Mouse (Mus musculus) midbrain, embryonic 16.5 days (tissue): ENCODE measurements around the gene Ssh3. TPM values are rescaled to one million over a fixed set of nuclear protein-coding genes. Genes with fewer than 3 reads are reported as not detected.

Experiments used
- ATAC-seq: fragments of 200-750 bp; cut with Nextera tagmentation; 2 replicates; pipeline ENCODE4 v1.8.0; 2017; ENCODE audit warnings: moderate TSS enrichment
- H3K27ac ChIP-seq: fragments of 300-500 bp; sonication (generic); 2 replicates; pipeline ENCODE4 v1.5.1; 2014; ENCODE audit warnings: mild to moderate bottlenecking, low read length, mixed read lengths
- H3K27me3 ChIP-seq: fragments of 300-500 bp; sonication (generic); 2 replicates; pipeline ENCODE4 v1.6.1; 2014; ENCODE audit warnings: low read depth, low read length, mixed read lengths; ENCODE audit not compliant: control insufficient read depth, insufficient read depth
- H3K36me3 ChIP-seq: fragments of 300-500 bp; sonication (generic); 2 replicates; pipeline ENCODE4 v1.6.1; 2014; ENCODE audit warnings: mild to moderate bottlenecking, low read length, moderate library complexity, mixed read lengths; ENCODE audit not compliant: control insufficient read depth, insufficient read depth
- H3K4me1 ChIP-seq: fragments of 300-500 bp; sonication (generic); 2 replicates; pipeline ENCODE4 v1.6.1; 2014; ENCODE audit warnings: mild to moderate bottlenecking, low read length, mixed read lengths; ENCODE audit not compliant: control insufficient read depth, insufficient read depth
- H3K4me2 ChIP-seq: fragments of 300-500 bp; sonication (generic); 2 replicates; pipeline ENCODE4 v1.6.1; 2014; ENCODE audit warnings: mild to moderate bottlenecking, low read length, mixed read lengths
- H3K4me3 ChIP-seq: fragments of 300-500 bp; sonication (generic); 2 replicates; pipeline ENCODE4 v1.5.1; 2014; ENCODE audit warnings: low read depth, mild to moderate bottlenecking, low read length, moderate library complexity, mixed read lengths
- H3K9ac ChIP-seq: fragments of 300-500 bp; sonication (generic); 2 replicates; pipeline ENCODE4 v1.6.1; 2014; ENCODE audit warnings: low read depth, low read length, mixed read lengths
- H3K9me3 ChIP-seq: fragments of 300-500 bp; sonication (generic); replicated peaks from 2 replicates; pipeline ENCODE4 v1.6.1; 2014; ENCODE audit warnings: mild to moderate bottlenecking, low read length, mixed read lengths; ENCODE audit not compliant: control insufficient read depth, poor library complexity, severe bottlenecking
- WGBS: fragments of 180-500 bp; shearing (Covaris S2); extraction: QIAGEN DNeasy Blood & Tissue Kit; methylation state at CpG from one replicate; pipeline ENCODE4 v1.1.7; 2014; 5-methylcytosine and 5-hydroxymethylcytosine counted together
- polyA plus RNA-seq: library from polyadenylated mRNA; unstranded; fragments of >200 nt; fragmentation: Nextera tagmentation; extraction: Ambion mirVana; gene quantifications from 2 replicates; pipeline ENCODE4 v1.2.1, GENCODE M21; 2015

Ssh3 gene
- polyA plus RNA-seq, 1 experiment from 2014 or later = 19.6 TPM

GRCm38 (mm10) chr19:4234548-4234947 is 34.4 kb downstream of the Ssh3 start:
- H3K4me2 ChIP-seq = no peak overlapping the region
- H3K36me3 ChIP-seq = no peaks in the 10 kb centered on the region
- H3K4me1 ChIP-seq = peaks cover 11% of the 10 kb centered on the region
- no peaks in the 10 kb centered on the region for H3K9me3 ChIP-seq
- H3K9ac ChIP-seq = no peak overlapping the region
- H3K27ac ChIP-seq = no peak overlapping the region
- 70% methylated on average over 4 of the region's 4 CpGs for WGBS
- peaks cover 5% of the 10 kb centered on the region; the same call in 1 of the 2 replicates for H3K27me3 ChIP-seq
- no peak overlapping the region for H3K4me3 ChIP-seq
- ATAC-seq = no peak

- Histone ChIP-seq H3K27me3 (peaks cover 5% of the 10 kb centered on the region; the same call in 1 of the 2 replicates), H3K9ac (peak overlapping the region; percentile 75; the same call in 1 of the 2 replicates), H3K9me3 (no peaks in the 10 kb centered on the region), H3K4me1 (peaks cover 11% of the 10 kb centered on the region), H3K27ac (no peak overlapping the region), H3K4me2 (peak overlapping the region; percentile 83), H3K4me3 (no peak overlapping the region; the same call in 1 of the 2 replicates), H3K36me3 (no peaks in the 10 kb centered on the region)
- 80% methylated on average over 7 of the region's 7 CpGs for WGBS
- no peak for ATAC-seq
Observed at GRCm38 (mm10) chr19:4232651-4233050, 36.3 kb downstream of the Ssh3 start.

GRCm38 (mm10) chr19:4232186-4232572 is 36.8 kb downstream of the Ssh3 start:
- Histone ChIP-seq H3K4me1 (peaks cover 11% of the 10 kb centered on the region), H3K27me3 (peaks cover 5% of the 10 kb centered on the region; the same call in 1 of the 2 replicates), H3K9me3 (no peaks in the 10 kb centered on the region), H3K4me3 (peak overlapping the region; percentile 64), H3K27ac (peak overlapping the region; percentile 76; the same call in 1 of the 2 replicates), H3K4me2 (peak overlapping the region; percentile 83), H3K9ac (peak overlapping the region; percentile 75), H3K36me3 (no peaks in the 10 kb centered on the region)
- WGBS = 24% methylated on average over 2 of the region's 2 CpGs
- ATAC-seq = peak; percentile 37; the same call in 1 of the 2 replicates

GRCm38 (mm10) chr19:4231253-4232185 is 37.5 kb downstream of the Ssh3 start, which contains the start of gene Pold4:
Gene Pold4, plus strand, starts transcription at chr19:4231899.
- no peaks in the 10 kb centered on the region for H3K36me3 ChIP-seq
- WGBS = 10% methylated on average over 26 of the region's 26 CpGs
- peak within 1 kb of the TSS; percentile 64 for H3K4me3 ChIP-seq
- H3K27me3 ChIP-seq = peaks cover 5% of the 10 kb centered on the region; the same call in 1 of the 2 replicates
- H3K4me2 ChIP-seq = peak within 1 kb of the TSS; percentile 83
- peaks cover 11% of the 10 kb centered on the region for H3K4me1 ChIP-seq
- ATAC-seq = peak; percentile 92
- H3K9me3 ChIP-seq = no peaks in the 10 kb centered on the region
- peak within 1 kb of the TSS; percentile 76 for H3K27ac ChIP-seq
- peak within 1 kb of the TSS; percentile 75 for H3K9ac ChIP-seq

GRCm38 (mm10) chr19:4230415-4230814 is 38.6 kb downstream of the Ssh3 start:
- Histone ChIP-seq H3K9me3 (no peaks in the 10 kb centered on the region), H3K36me3 (no peaks in the 10 kb centered on the region), H3K27me3 (peaks cover 5% of the 10 kb centered on the region; the same call in 1 of the 2 replicates), H3K4me3 (no peak overlapping the region), H3K4me2 (no peak overlapping the region), H3K27ac (no peak overlapping the region), H3K9ac (no peak overlapping the region), H3K4me1 (peaks cover 11% of the 10 kb centered on the region)
- 79% methylated on average over 8 of the region's 8 CpGs for WGBS
- no peak for ATAC-seq

GRCm38 (mm10) chr19:4229451-4230076 is 39.4 kb downstream of the Ssh3 start:
- Histone ChIP-seq H3K27ac (no peak overlapping the region), H3K4me3 (no peak overlapping the region), H3K4me2 (no peak overlapping the region), H3K36me3 (no peaks in the 10 kb centered on the region), H3K9me3 (no peaks in the 10 kb centered on the region), H3K9ac (0 out of 2 replicates have a peak overlapping the region, but pooled peaks have one; percentile 20), H3K27me3 (peaks cover 5% of the 10 kb centered on the region; the same call in 1 of the 2 replicates), H3K4me1 (peaks cover 11% of the 10 kb centered on the region)
- no peak for ATAC-seq
- WGBS = 34% methylated on average over 9 of the region's 9 CpGs

GRCm38 (mm10) chr19:4228891-4229290 is 40.1 kb downstream of the Ssh3 start:
- Histone ChIP-seq H3K4me2 (no peak overlapping the region), H3K9ac (no peak overlapping the region), H3K4me3 (no peak overlapping the region), H3K36me3 (no peaks in the 10 kb centered on the region), H3K27ac (no peak overlapping the region), H3K4me1 (peaks cover 11% of the 10 kb centered on the region), H3K27me3 (peaks cover 5% of the 10 kb centered on the region; the same call in 1 of the 2 replicates), H3K9me3 (no peaks in the 10 kb centered on the region)
- no peak for ATAC-seq
- 71% methylated on average over 4 of the region's 4 CpGs for WGBS

GRCm38 (mm10) chr19:4227894-4228678 is 40.9 kb downstream of the Ssh3 start:
- H3K27ac ChIP-seq = no peak overlapping the region
- peaks cover 11% of the 10 kb centered on the region for H3K4me1 ChIP-seq
- no peaks in the 10 kb centered on the region for H3K9me3 ChIP-seq
- WGBS = 15% methylated on average over 8 of the region's 8 CpGs
- no peak overlapping the region for H3K9ac ChIP-seq
- no peak for ATAC-seq
- no peak overlapping the region for H3K4me3 ChIP-seq
- H3K36me3 ChIP-seq = no peaks in the 10 kb centered on the region
- H3K27me3 ChIP-seq = peaks cover 5% of the 10 kb centered on the region; the same call in 1 of the 2 replicates
- H3K4me2 ChIP-seq = no peak overlapping the region
